Mouse (Mus musculus): ENCODE results near the gene Hdac2. TPM values are rescaled to one million over a fixed set of nuclear protein-coding genes. Genes with fewer than 3 reads are reported as not detected.

The Hdac2 gene
- 100 and 117 TPM in 2 replicates for polyA plus RNA-seq (2015; fragmentation: Nextera tagmentation; extraction: Ambion mirVana)

GRCm38 (mm10) chr10:36974086-36974675, at the start of gene Hdac2:
TSS of gene Hdac2 (plus strand) at chr10:36974544.

Other genes with a start within 250 kb of the Hdac2 start
- gene Marcks, start 164.4 kb downstream of the Hdac2 start, polyA plus RNA-seq (2015; fragmentation: Nextera tagmentation; extraction: Ambion mirVana) = 49.3 and 65.5 TPM in 2 replicates

Data from urinary bladder, postnatal 0 days (tissue).